Mouse (Mus musculus) E14TG2a.4 (cell line): Measurements from ENCODE around the gene Rps8.
A peak's percentile ranks its signal among the peaks of the same experiment; 100 is the strongest.

Source experiments
- H3K27me3 ChIP-seq: 2 replicates; pipeline ENCODE4 v1.6.1; 2014; ENCODE audit warnings: low read length, control low read depth; ENCODE audit not compliant: insufficient read depth
- H3K36me3 ChIP-seq: 2 replicates; pipeline ENCODE4 v1.6.1; 2014; ENCODE audit warnings: low read length, control low read depth; ENCODE audit not compliant: insufficient read depth
- H3K4me1 ChIP-seq: replicated peaks from 2 replicates; pipeline ENCODE4 v1.6.1; 2014; ENCODE audit warnings: low read depth, low read length, control low read depth
- H3K4me3 ChIP-seq: replicated peaks from 2 replicates; pipeline ENCODE4 v1.5.1; 2014; ENCODE audit warnings: mild to moderate bottlenecking, low read length
- H3K9me3 ChIP-seq: 2 replicates; pipeline ENCODE4 v1.6.1; 2014; ENCODE audit warnings: low read length, control low read depth
- CTCF ChIP-seq: conservative IDR thresholded peaks from 2 replicates; pipeline ENCODE4 v1.5.1; 2014; ENCODE audit warnings: low read length
- NANOG ChIP-seq: IDR thresholded peaks from 2 replicates; pipeline ENCODE4 v1.6.1; 2014; ENCODE audit warnings: borderline replicate concordance, low read length, mixed read lengths
- POU5F1 ChIP-seq: IDR thresholded peaks from 2 replicates; pipeline ENCODE4 v1.6.1; 2014; ENCODE audit warnings: low read length, borderline replicate concordance

Gene Rps8

DNA sequence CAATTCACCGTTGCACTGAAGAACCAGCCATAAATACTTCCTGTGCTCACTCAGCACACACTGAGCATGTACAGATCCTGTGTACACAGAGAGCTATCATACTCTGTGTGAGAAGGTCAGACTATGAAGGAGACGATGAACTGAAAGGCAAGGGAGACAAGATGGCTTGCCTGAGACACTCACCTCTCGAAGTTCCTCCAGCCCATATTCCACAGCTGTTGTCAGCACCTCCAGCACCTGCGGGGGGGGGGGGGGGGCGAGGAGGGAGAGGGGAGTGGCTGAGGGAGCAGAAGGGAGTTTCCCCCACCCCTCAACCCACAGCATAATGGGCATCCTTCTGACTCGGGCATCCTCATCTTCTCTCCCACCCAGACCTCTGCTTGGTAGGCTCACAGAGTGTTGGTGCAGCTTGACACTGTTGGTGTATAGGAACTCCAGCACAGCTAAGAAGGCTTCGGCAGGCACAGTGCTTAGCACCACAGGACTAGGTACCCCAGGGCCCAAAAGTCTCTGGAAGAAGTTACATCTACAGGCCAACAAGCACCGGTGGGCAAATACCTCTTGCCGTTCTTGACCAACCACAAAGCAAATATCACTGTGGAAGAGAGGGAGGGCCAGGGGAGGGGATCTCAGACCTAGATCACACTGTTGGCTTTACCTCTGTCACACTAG, 32.4 kb downstream of the Rps8 start:
- peaks cover 87% of the 10 kb centered on the region for H3K4me1 ChIP-seq
- H3K4me3 ChIP-seq, result peak overlapping the region; percentile 47
- TF ChIP-seq CTCF, result no peak
- no peak for TF ChIP-seq POU5F1
- TF ChIP-seq NANOG, result no peak
- H3K9me3 ChIP-seq, result no peaks in the 10 kb centered on the region
- peaks cover 55% of the 10 kb centered on the region for H3K36me3 ChIP-seq
- H3K27me3 ChIP-seq, result no peaks in the 10 kb centered on the region

- H3K36me3 ChIP-seq, result peaks cover 55% of the 10 kb centered on the region
- peaks cover 82% of the 10 kb centered on the region for H3K4me1 ChIP-seq
- no peaks in the 10 kb centered on the region for H3K27me3 ChIP-seq
- no peaks in the 10 kb centered on the region for H3K9me3 ChIP-seq
- peak overlapping the region; percentile 94; the same call in 1 of the 2 replicates for H3K4me3 ChIP-seq
- TF ChIP-seq POU5F1 (no peak), NANOG (no peak), CTCF (no peak)
These were observed 33.8 kb downstream of the Rps8 start for GRCm38 (mm10) chr4:117122209-117122608.

GRCm38 (mm10) chr4:117120445-117121414, 35.3 kb downstream of the Rps8 start:
- H3K9me3 ChIP-seq, result no peaks in the 10 kb centered on the region
- no peaks in the 10 kb centered on the region for H3K27me3 ChIP-seq
- peaks cover 72% of the 10 kb centered on the region for H3K4me1 ChIP-seq
- peak overlapping the region; percentile 94 for H3K4me3 ChIP-seq
- peaks cover 62% of the 10 kb centered on the region for H3K36me3 ChIP-seq
- peak; percentile 72 for TF ChIP-seq CTCF
- no peak for TF ChIP-seq POU5F1
- TF ChIP-seq NANOG, result no peak

DNA sequence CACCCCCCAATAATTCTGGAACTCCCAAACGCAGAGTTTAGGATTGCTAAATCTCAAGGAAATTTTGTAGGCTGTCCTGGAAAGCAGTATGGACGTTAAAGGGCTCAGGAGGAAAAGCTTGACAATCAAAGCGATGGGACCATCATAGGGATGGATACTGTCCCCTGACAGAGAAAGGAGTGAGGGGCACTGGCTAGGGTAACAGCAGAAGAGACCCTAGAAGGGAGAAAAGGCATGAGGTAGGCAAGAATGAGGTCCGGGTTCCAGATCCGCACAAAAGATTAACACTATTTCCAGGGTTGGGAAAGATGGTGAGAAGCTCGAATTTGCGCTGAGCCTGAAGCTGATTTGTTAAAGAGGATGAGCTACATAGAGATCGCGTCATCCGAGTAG, 36.0 kb downstream of the Rps8 start:
- H3K4me3 ChIP-seq, result peak overlapping the region; percentile 94
- peaks cover 68% of the 10 kb centered on the region for H3K36me3 ChIP-seq
- H3K9me3 ChIP-seq, result no peaks in the 10 kb centered on the region
- H3K27me3 ChIP-seq, result no peaks in the 10 kb centered on the region
- H3K4me1 ChIP-seq, result peaks cover 65% of the 10 kb centered on the region
- no peak for TF ChIP-seq NANOG
- TF ChIP-seq POU5F1, result no peak
- TF ChIP-seq CTCF, result no peak

GRCm38 (mm10) chr4:117119636-117120035, 36.4 kb downstream of the Rps8 start:
- Histone ChIP-seq H3K9me3 (no peaks in the 10 kb centered on the region), H3K36me3 (peaks cover 73% of the 10 kb centered on the region), H3K27me3 (no peaks in the 10 kb centered on the region), H3K4me3 (peak overlapping the region; percentile 94), H3K4me1 (peaks cover 64% of the 10 kb centered on the region)
- no peak for TF ChIP-seq CTCF
- TF ChIP-seq POU5F1, result no peak
- TF ChIP-seq NANOG, result no peak

GRCm38 (mm10) chr4:117117931-117118330, 38.1 kb downstream of the Rps8 start:
- H3K36me3 ChIP-seq, result peaks cover 78% of the 10 kb centered on the region
- no peaks in the 10 kb centered on the region for H3K27me3 ChIP-seq
- TF ChIP-seq NANOG (no peak), CTCF (no peak), POU5F1 (no peak)
- H3K4me1 ChIP-seq, result peaks cover 62% of the 10 kb centered on the region
- no peaks in the 10 kb centered on the region for H3K9me3 ChIP-seq
- no peak overlapping the region for H3K4me3 ChIP-seq

GRCm38 (mm10) chr4:117115592-117115991, 40.5 kb downstream of the Rps8 start:
- no peak overlapping the region for H3K4me3 ChIP-seq
- H3K27me3 ChIP-seq, result no peaks in the 10 kb centered on the region
- H3K36me3 ChIP-seq, result peaks cover 84% of the 10 kb centered on the region
- H3K9me3 ChIP-seq, result no peaks in the 10 kb centered on the region
- TF ChIP-seq CTCF, result no peak
- no peak for TF ChIP-seq NANOG
- TF ChIP-seq POU5F1, result no peak
- peaks cover 51% of the 10 kb centered on the region for H3K4me1 ChIP-seq

DNA sequence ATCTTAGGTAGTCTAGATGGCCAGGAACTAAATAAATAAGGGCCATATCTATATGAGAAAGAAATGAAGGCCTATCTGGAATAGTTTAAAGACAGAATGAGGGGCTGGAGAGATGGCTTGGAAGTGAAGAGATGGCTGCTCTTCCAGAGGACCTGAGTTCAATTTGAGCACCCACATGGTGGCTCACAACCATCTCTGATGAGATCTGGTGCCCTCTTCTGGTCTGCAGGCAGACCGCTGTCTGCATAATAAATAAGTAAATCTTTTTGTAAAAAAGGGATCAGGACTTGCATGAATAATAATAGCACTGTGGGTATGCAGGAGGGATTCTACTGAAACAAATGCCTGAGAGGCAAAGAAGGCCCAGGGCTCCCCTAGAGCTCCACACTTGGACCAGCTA, 42.8 kb downstream of the Rps8 start:
- no peak overlapping the region for H3K4me3 ChIP-seq
- H3K36me3 ChIP-seq, result peaks cover 98% of the 10 kb centered on the region
- peaks cover 59% of the 10 kb centered on the region for H3K4me1 ChIP-seq
- no peaks in the 10 kb centered on the region for H3K27me3 ChIP-seq
- TF ChIP-seq CTCF (peak; percentile 34), NANOG (no peak)
- no peaks in the 10 kb centered on the region for H3K9me3 ChIP-seq
